Mouse (Mus musculus) midbrain, embryonic 10.5 days (tissue): ENCODE measurements around the gene Sntg2. TPM values are rescaled to one million over a fixed set of nuclear protein-coding genes. Genes with fewer than 3 reads are reported as not detected.

ENCODE experiments used
- DNase-seq: peaks from one replicate; pipeline ENCODE4 v3.0.0-alpha.2; 2017; ENCODE audit warnings: low spot score
- H3K27ac ChIP-seq: fragments of 300-500 bp; sonication (generic); replicated peaks from 2 replicates; pipeline ENCODE4 v1.5.1; 2016; ENCODE audit warnings: mild to moderate bottlenecking
- H3K27me3 ChIP-seq: fragments of 300-500 bp; sonication (generic); 2 replicates; pipeline ENCODE4 v1.6.1; 2016; ENCODE audit warnings: low read depth, mild to moderate bottlenecking; ENCODE audit not compliant: poor library complexity, severe bottlenecking
- H3K36me3 ChIP-seq: fragments of 300-500 bp; sonication (generic); 2 replicates; pipeline ENCODE4 v1.6.1; 2016; ENCODE audit warnings: mild to moderate bottlenecking, moderate library complexity
- H3K4me1 ChIP-seq: fragments of 300-500 bp; sonication (generic); 2 replicates; pipeline ENCODE4 v1.6.1; 2016
- H3K4me3 ChIP-seq: fragments of 300-500 bp; sonication (generic); 2 replicates; pipeline ENCODE4 v1.5.1; 2016; ENCODE audit warnings: mild to moderate bottlenecking, moderate library complexity
- H3K9me3 ChIP-seq: fragments of 300-500 bp; sonication (generic); replicated peaks from 2 replicates; pipeline ENCODE4 v1.6.1; 2016; ENCODE audit warnings: mild to moderate bottlenecking
- WGBS: fragments of 180-500 bp; shearing (Covaris S2); methylation state at CpG from one replicate; pipeline ENCODE4 v1.1.7; 2016; 5-methylcytosine and 5-hydroxymethylcytosine counted together
- polyA plus RNA-seq: library from polyadenylated mRNA; unstranded; fragments of >200 nt; fragmentation: Nextera tagmentation; extraction: Ambion mirVana; gene quantifications from 2 replicates; pipeline ENCODE4 v1.2.1, GENCODE M21; 2016

Gene Sntg2
- polyA plus RNA-seq = 0.24 and 0.49 TPM in 2 replicates

DNA sequence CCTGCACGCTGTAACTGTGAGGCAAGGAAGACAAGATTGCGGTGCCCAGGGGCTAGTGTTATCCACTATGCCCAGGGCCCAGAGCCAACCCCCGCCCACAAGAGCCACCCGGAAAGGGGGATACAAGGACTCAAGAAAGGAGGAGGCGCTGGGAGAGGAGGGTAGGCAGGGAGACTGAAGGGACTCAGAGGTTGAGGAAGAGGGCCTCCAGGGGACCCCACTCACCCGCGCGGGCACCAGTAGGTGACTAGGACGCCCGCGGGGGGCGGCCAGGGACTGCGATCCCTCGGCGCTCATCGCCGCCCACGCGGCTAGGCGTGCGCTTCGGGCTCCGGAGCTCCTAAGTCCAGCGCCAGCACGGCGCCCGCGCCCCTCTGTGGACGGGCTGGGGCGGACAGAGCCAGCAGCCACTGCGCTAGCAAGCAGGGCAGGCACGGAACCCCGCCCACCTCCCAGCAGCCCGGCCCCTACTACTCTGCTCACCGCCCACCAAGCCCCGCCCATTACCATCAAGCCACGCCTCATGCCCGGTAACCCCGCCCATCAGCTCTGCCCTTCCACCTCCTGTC lies at the start of gene Sntg2:
Gene Sntg2 (minus strand): TSS at position 443 of the 569 bp plus-strand sequence.
- H3K4me3 ChIP-seq = peak within 1 kb of the TSS; percentile 67
- no peaks in the 10 kb centered on the region for H3K36me3 ChIP-seq
- H3K27ac ChIP-seq = peak within 1 kb of the TSS; percentile 79
- DNase-seq = peak; percentile 86
- peaks cover 24% of the 10 kb centered on the region for H3K27me3 ChIP-seq
- H3K9me3 ChIP-seq = no peaks in the 10 kb centered on the region
- WGBS = under 1% methylated on average over 37 of the region's 39 CpGs
- peaks cover 13% of the 10 kb centered on the region for H3K4me1 ChIP-seq

GRCm38 (mm10) chr12:30416547-30416946 lies 43.4 kb upstream of the Sntg2 start:
- H3K4me1 ChIP-seq = no peaks in the 10 kb centered on the region
- no peaks in the 10 kb centered on the region for H3K9me3 ChIP-seq
- 92% methylated on average over 8 of the region's 8 CpGs for WGBS
- H3K36me3 ChIP-seq = no peaks in the 10 kb centered on the region
- DNase-seq = no peak
- H3K27me3 ChIP-seq = no peaks in the 10 kb centered on the region
- no peak overlapping the region for H3K4me3 ChIP-seq
- no peak overlapping the region for H3K27ac ChIP-seq

DNA sequence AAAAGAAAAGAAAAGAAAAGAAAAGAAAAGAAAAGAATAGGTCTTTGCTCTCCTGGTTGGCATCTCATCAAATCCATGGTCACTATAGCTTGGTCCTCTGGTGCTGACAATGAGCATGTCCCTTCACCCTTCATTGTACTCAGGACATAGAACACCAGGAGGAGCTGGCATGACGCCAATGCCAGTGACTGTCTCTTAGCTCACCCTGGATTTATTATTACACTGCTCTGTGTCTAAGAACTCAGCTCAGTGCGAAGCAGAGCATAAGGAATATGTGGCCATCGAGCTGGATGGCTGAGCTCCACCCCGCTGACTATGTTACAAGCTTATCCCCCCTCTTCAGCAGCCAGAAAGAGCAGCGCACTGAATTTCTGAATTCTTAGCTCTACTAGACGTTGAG lies 42.8 kb upstream of the Sntg2 start:
- Histone ChIP-seq H3K27me3 (no peaks in the 10 kb centered on the region), H3K36me3 (no peaks in the 10 kb centered on the region), H3K27ac (no peak overlapping the region), H3K4me3 (no peak overlapping the region), H3K9me3 (no peaks in the 10 kb centered on the region), H3K4me1 (no peaks in the 10 kb centered on the region)
- DNase-seq = no peak
- 86% methylated on average over 6 of the region's 6 CpGs for WGBS

DNA sequence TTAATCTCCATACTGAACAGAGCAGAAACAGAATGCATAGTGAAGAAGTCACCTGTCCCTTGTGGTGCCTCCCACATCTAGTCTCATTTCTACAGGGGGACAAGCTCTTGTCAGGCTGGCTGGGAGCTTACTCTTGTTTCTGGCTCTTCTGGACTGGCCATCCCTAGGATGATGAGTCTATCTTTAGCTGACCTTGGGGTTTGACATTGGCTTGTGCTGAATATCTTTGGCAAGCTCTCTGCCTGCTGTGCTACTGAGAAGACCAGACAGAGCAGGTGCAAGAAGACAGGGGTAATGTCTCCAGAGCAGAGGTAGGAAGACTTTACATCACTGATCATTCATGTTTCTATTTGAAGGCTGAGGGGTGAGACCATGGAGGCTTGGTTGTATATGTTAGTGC lies 29.5 kb upstream of the Sntg2 start:
- DNase-seq = no peak
- H3K4me3 ChIP-seq = no peak overlapping the region
- 0 out of 2 replicates have a peak, but pooled peaks cover 3% of the 10 kb centered on the region for H3K4me1 ChIP-seq
- no peaks in the 10 kb centered on the region for H3K36me3 ChIP-seq
- H3K9me3 ChIP-seq = no peaks in the 10 kb centered on the region
- H3K27ac ChIP-seq = no peak overlapping the region
- H3K27me3 ChIP-seq = no peaks in the 10 kb centered on the region

DNA sequence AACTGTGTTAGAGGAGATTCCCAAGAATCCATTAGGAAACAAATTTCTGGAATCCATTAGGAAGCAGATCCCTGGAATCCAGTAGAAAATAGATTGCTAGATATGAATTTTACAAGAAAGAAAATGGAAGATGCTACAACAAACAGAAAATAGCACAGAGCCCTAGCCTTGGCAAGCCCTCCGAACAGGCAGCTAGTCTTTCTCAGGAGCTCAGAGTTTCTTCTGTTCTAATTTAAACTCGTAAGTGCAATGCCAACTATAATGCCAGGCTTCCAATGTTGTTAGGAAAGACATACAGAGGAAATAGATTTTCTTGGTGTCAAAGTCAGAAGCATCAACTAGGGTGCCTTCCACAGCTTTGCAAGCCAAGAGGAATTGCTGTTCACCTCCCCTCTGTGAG lies 27.4 kb upstream of the Sntg2 start:
- Histone ChIP-seq H3K9me3 (no peaks in the 10 kb centered on the region), H3K27ac (no peak overlapping the region), H3K4me1 (0 out of 2 replicates have a peak, but pooled peaks cover 3% of the 10 kb centered on the region), H3K36me3 (no peaks in the 10 kb centered on the region), H3K27me3 (no peaks in the 10 kb centered on the region), H3K4me3 (no peak overlapping the region)
- DNase-seq = no peak
- 90% methylated on average over 2 of the region's 2 CpGs for WGBS

GRCm38 (mm10) chr12:30400114-30400513 lies 26.9 kb upstream of the Sntg2 start:
- H3K4me1 ChIP-seq = 0 out of 2 replicates have a peak, but pooled peaks cover 3% of the 10 kb centered on the region
- no peaks in the 10 kb centered on the region for H3K36me3 ChIP-seq
- H3K9me3 ChIP-seq = no peaks in the 10 kb centered on the region
- 77% methylated on average over 2 of the region's 2 CpGs for WGBS
- DNase-seq = no peak
- no peaks in the 10 kb centered on the region for H3K27me3 ChIP-seq
- H3K27ac ChIP-seq = no peak overlapping the region
- H3K4me3 ChIP-seq = no peak overlapping the region

GRCm38 (mm10) chr12:30372293-30372692 lies 882 bp downstream of the Sntg2 start:
- Histone ChIP-seq H3K36me3 (no peaks in the 10 kb centered on the region), H3K4me1 (peaks cover 13% of the 10 kb centered on the region), H3K4me3 (peak overlapping the region; percentile 67), H3K27ac (no peak overlapping the region), H3K9me3 (no peaks in the 10 kb centered on the region), H3K27me3 (peaks cover 24% of the 10 kb centered on the region)
- DNase-seq = no peak
- 59% methylated on average over 5 of the region's 5 CpGs for WGBS

GRCm38 (mm10) chr12:30369786-30370185 lies 3.4 kb downstream of the Sntg2 start:
- 7% methylated on average over 6 of the region's 6 CpGs for WGBS
- H3K4me1 ChIP-seq = peaks cover 13% of the 10 kb centered on the region
- H3K36me3 ChIP-seq = no peaks in the 10 kb centered on the region
- no peak overlapping the region for H3K4me3 ChIP-seq
- DNase-seq = peak; percentile 79
- H3K27me3 ChIP-seq = peaks cover 24% of the 10 kb centered on the region
- no peaks in the 10 kb centered on the region for H3K9me3 ChIP-seq
- H3K27ac ChIP-seq = no peak overlapping the region

- Histone ChIP-seq H3K4me3 (no peak overlapping the region), H3K9me3 (no peaks in the 10 kb centered on the region)
Measured at GRCm38 (mm10) chr12:30369141-30369540, 4.0 kb downstream of the Sntg2 start.

GRCm38 (mm10) chr12:30362306-30362705 lies 10.9 kb downstream of the Sntg2 start:
- no peak for DNase-seq
- WGBS = 86% methylated on average over 2 of the region's 2 CpGs
- Histone ChIP-seq H3K9me3 (no peaks in the 10 kb centered on the region), H3K36me3 (no peaks in the 10 kb centered on the region), H3K4me3 (no peak overlapping the region), H3K27me3 (no peaks in the 10 kb centered on the region), H3K4me1 (no peaks in the 10 kb centered on the region), H3K27ac (no peak overlapping the region)

More at GRCm38 (mm10) chr12:30369141-30369540, 4.0 kb downstream of the Sntg2 start:
- Histone ChIP-seq H3K36me3 (no peaks in the 10 kb centered on the region), H3K4me1 (peaks cover 13% of the 10 kb centered on the region), H3K27ac (no peak overlapping the region), H3K27me3 (peaks cover 23% of the 10 kb centered on the region)
- no peak for DNase-seq
- 85% methylated on average over 6 of the region's 6 CpGs for WGBS

DNA sequence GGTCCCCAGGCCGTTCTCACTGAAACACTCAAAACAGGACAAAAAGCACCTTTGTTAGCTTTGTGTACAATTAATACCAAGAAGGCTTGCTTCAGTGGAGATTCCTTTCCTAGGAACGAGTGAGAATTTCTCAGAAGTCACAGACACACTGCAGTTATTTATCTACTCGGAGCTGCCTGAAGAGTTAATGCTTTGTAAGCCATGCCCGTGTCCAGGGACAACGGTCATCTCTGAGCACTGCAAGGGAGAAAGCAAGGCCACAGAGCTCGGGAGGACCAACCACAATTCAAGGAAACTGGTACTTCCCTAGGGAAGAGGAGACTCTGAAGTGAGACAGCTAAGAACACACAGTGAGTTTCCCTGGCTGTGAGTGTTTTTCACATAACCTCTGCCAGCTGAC lies 15.5 kb downstream of the Sntg2 start:
- Histone ChIP-seq H3K27ac (no peak overlapping the region), H3K4me3 (no peak overlapping the region), H3K4me1 (no peaks in the 10 kb centered on the region), H3K27me3 (no peaks in the 10 kb centered on the region), H3K9me3 (no peaks in the 10 kb centered on the region), H3K36me3 (no peaks in the 10 kb centered on the region)
- DNase-seq = no peak
- 67% methylated on average over 6 of the region's 6 CpGs for WGBS

DNA sequence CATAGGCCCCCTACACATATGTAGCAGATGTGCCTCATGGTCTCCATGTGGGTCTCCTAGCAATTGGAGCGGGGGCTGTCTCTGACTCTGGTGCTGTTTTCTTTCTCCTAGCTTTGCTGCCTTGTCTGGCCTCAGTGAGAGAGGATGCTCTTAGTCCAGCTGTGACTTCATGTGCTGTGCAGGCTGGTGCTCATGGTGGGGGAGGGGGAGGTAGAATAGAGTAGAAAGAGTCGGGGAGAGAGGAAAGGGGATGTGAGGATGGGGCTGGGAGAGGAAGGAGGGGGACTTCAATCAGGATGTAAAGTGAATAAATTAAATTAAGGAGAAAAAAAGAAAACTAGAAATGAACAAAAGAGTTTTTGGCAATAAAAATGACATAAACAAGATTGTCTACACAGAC lies 20.8 kb downstream of the Sntg2 start:
- no peak for DNase-seq

DNA sequence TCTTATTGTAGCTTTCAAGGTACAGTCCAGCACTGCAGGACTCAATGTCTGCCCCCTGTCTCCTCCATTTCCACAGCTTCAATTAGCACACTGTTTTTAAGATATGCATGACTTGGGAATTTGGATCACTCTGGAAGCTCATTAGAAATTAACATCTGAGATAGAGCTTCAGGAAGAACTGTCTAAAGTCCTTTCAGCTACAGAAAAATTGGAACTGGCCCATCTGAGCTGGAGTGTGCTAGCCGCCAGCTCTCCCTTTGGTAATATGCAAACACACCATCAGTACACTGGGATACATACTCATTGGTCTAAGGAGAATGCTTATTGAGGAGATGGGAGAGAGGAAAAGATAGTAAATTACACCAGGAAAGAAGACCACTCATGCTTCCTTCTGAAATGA lies 25.1 kb downstream of the Sntg2 start:
- no peak for DNase-seq
- Histone ChIP-seq H3K9me3 (no peaks in the 10 kb centered on the region), H3K27ac (no peak overlapping the region), H3K4me1 (peaks cover 3% of the 10 kb centered on the region; the same call in 1 of the 2 replicates), H3K36me3 (no peaks in the 10 kb centered on the region), H3K27me3 (no peaks in the 10 kb centered on the region), H3K4me3 (no peak overlapping the region)
- WGBS = 86% methylated on average over 1 of the region's 1 CpGs

More for the DNA sequence above, 20.8 kb downstream of the Sntg2 start:
- H3K4me1 ChIP-seq = peaks cover 3% of the 10 kb centered on the region; the same call in 1 of the 2 replicates
- H3K27ac ChIP-seq = no peak overlapping the region
- no peak overlapping the region for H3K4me3 ChIP-seq
- H3K36me3 ChIP-seq = no peaks in the 10 kb centered on the region
- no peaks in the 10 kb centered on the region for H3K27me3 ChIP-seq
- 65% methylated on average over 2 of the region's 2 CpGs for WGBS
- H3K9me3 ChIP-seq = no peaks in the 10 kb centered on the region
